Mouse (Mus musculus) Muller cell, postnatal 12 days (primary cell): ENCODE measurements around the gene Htt.

Experiments used
- DNase-seq: peaks from one replicate; pipeline ENCODE4 v3.0.0-alpha.2; 2015; ENCODE audit errors: inconsistent ontology term

Htt gene

DNA sequence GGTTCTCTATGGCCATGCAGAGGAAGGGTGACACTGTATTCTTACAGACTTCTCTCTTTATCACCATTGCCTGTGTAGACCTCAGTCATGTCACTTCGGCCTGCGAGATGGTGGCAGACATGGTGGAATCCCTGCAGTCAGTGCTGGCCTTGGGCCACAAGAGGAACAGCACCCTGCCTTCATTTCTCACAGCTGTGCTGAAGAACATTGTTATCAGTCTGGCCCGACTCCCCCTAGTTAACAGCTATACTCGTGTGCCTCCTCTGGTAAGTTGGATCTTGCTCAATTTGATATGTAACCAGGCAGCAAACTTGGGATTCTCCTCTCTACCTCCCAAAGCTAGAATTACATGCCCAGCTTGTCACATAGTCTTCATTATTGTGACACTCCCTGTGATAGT is 127.7 kb downstream of the Htt start:
- no peak for DNase-seq

DNA sequence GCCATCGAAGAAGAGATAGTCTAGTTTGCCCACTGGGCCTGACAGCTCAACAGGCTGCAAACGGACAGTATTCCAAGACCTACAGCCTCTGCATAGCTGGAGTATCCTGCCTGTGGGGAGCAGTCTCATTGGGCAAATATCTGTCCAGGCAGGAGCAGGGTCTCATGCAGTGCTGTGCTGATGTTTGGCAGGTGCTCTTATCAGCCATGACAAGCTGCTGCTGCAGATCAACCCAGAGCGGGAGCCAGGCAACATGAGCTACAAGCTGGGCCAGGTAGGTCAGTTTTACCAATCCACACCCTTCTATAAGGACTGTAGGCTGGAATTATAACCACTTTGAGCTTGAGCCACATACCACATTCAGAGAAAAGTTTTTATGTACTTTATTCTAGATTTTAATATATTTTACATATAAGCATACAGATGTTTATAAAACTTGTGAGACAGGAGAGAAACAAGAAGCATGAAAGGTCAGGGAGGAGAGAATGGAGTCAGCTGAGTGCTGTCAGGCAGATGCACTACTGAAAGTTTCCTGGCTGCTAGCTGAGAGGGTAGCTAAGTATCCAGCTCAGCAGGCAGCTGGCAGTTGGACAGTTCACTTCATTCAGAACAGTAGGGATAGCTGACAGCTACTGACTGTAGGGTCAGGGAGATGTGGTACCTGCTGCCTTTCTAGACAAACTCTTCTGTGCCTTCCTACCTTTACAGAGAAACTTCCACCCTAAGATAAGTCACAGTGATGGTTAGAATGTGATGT is 135.3 kb downstream of the Htt start:
- no peak for DNase-seq

DNA sequence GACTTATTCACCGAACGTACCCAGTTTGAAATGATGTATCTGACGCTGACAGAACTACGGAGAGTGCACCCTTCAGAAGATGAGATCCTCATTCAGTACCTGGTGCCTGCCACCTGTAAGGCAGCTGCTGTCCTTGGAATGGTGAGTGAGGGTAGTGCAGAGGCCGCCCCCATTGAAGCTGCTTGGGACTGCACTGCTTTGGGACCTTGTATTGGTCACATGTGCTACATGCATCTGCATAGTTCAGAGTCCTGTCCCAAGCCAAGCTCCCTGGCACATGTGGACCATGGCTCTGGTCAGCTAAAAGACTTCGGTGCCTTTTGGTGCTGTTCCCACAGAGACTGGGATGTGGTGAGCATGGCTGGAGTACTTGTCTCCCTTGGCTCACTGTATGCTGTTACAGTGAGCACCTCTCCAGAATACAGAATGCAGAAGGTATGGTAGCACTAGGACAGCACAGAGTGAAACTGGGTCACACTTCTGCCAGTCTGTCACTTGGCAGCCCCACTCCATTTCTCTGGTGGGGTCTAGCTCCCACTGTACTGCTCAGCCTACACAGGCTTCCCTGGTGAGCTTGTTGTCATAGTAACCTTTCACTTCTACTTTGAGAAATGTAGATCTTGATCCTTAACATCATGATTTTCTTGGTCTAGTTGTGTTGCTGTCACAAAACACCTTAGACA is 138.4 kb downstream of the Htt start:
- DNase-seq = no peak

DNA sequence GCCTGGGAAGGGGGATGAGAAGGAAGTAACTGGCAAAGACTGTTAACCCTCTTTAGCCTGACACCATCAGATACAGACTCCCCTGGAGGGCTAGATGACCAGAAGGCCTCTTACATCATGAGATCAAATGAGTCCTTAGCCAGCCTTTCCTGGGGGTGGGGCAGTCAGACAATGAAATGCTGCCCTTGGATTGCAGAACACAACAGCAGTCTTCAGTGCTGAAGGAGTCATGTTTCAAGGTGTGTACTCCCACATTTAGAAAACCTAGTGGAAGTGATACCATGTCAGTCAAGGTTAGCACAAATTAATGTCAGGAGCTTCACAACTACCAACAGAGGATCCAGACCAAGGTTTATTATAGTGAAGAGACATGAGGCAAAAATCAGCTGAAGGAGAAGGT is 140.8 kb downstream of the Htt start:
- no peak for DNase-seq

DNA sequence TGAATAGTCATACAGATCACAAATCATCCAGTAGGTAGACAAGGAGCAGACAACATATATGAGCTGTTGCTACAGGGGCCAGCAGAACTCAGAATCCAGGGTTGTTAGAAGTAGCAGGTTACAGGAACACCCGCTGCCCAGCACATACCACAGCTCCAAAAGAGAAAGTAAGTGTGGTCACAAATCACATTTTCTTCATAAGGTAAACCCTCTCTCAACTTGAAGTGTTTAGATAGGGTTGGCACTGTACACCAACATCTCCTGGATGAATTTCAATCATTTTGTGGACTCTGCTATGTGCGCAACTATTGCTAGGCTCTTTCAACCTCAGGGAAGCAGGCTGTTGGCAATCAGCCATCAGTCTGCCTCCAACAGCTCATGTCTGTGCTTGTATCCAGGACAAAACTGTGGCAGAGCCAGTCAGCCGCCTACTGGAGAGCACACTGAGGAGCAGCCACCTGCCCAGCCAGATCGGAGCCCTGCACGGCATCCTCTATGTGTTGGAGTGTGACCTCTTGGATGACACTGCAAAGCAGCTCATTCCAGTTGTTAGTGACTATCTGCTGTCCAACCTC is 141.4 kb downstream of the Htt start:
- DNase-seq = peak; percentile 61

DNA sequence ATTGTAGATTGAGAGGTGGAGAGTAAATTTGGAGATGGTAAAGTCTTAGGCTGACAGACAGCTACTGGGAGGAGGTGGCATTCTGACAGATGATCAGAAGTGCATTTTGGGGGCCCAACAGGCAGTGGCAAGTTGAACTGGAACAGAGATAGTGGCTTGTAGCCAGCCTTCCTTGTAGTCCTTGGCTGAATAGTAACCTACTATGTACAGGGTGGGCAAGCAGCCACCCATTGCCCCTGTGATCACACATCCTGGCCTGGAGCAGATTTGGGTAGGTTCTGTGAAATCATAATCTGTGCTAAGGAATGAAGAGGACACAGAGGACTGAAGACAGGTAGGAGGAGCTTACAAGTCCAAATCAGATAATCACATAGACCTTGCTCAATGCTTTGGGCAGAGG is 142.9 kb downstream of the Htt start:
- DNase-seq = no peak

DNA sequence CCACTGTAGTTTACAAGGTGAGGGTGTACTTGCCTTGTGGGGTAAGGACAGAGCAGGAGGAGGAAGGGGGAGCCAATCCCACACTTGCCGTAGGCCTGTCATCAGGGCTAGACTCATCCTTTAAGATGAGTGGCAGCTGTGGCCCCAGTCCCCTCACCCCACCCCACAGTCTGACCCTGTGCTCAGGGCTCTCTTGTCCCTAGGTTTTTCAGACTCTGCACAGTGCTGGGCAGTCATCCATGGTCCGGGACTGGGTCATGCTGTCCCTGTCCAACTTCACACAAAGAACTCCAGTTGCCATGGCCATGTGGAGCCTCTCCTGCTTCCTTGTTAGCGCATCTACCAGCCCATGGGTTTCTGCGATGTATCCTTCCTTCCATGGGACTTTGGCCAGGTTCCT is 145.7 kb downstream of the Htt start:
- DNase-seq = no peak

DNA sequence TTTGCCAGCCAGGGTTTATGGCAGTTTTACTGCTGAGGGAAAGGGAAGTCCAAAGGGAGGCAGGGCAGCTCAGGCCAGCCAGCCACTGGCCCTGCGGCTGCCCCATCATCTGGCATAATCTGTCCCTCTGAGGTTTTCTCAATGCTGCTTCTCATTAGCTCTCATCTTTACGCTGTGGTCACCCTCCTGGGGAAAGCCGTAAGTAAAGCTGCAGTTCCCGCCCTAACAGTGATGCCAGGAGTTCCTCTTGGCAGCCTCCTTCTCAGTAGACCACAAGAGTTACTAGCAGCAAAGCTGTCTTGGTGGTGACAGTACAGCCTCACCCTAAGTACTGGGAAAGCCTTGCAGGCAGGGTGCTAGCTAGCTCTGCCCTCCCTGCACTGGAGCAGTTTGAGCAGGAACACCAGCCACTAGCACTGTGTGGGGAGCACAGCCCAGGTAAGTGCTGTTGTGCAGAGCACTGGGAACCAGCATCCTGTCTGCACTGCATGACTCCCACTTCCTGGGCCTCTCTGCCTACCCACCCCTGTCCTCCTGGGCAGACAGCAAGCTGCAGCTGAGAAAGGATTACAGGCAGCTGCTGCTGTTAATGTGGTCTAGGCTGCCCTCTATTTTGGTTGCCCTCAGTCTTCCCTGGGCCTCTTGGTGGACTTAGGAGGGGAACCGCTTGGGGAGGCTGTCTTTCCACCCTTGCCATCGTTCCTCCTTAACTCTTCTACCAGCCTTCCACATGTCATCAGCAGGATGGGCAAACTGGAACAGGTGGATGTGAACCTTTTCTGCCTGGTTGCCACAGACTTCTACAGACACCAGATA is 146.6 kb downstream of the Htt start, which contains the start of gene Msantd1:
TSS of gene Msantd1 (plus strand) at position 103 of the 816 bp plus-strand sequence.
- DNase-seq = peak; percentile 39

DNA sequence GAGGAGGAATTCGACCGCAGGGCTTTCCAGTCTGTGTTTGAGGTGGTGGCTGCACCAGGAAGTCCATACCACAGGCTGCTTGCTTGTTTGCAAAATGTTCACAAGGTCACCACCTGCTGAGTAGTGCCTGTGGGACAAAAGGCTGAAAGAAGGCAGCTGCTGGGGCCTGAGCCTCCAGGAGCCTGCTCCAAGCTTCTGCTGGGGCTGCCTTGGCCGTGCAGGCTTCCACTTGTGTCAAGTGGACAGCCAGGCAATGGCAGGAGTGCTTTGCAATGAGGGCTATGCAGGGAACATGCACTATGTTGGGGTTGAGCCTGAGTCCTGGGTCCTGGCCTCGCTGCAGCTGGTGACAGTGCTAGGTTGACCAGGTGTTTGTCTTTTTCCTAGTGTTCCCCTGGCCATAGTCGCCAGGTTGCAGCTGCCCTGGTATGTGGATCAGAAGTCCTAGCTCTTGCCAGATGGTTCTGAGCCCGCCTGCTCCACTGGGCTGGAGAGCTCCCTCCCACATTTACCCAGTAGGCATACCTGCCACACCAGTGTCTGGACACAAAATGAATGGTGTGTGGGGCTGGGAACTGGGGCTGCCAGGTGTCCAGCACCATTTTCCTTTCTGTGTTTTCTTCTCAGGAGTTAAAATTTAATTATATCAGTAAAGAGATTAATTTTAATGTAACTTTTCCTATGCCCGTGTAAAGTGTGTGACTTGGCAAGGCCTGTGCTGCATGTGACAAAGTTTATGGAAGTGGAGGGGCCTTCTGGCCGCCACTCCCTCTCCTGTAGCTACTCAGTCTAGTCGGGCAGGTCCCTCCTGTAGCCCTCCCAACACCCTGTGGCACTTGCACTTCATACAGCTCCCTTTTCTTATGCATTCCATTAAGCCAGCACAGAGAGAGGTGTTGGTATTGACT is 147.4 kb downstream of the Htt start:
- no peak for DNase-seq

DNA sequence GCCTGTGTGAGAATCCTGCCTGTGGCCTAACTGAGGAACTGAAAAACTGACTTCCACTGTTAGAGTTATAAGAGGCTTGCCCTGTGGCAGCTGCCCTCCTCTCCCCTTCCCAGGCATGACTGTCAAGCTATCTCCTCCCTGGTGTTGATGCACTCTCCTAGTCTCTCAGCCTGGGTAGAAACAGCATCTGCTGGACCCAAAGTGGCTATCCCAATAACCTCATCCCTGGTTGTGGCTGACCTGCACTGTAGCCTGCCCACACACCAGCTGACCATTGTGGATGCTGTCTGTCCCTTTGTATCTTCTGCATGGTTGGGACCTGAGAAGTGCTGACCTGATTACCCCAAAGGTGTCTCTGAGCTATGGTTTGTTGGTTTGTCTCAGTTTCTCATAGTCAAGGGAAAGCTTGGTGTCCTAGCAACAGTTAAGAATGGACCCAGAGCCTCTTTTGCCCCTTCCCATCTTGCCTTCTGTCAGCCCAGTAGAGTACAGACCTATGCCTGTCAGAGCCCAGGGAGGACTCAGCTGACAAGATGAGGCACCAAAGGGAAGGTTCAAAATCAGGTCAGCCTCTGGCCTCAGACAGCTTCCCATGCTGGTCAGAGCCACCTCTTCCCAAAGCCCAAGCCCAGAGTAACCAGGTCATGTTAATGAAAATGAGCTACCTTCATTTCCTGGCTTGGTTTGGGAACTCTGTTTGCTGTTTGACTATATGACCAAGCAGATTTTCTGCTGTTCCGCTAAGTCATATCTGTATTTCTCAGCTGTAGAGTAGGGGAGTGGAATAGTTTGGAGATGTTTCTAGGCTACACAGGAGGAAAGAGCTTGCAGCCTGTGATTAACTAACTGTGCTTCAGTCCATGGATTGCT is 148.3 kb downstream of the Htt start:
- DNase-seq = no peak

DNA sequence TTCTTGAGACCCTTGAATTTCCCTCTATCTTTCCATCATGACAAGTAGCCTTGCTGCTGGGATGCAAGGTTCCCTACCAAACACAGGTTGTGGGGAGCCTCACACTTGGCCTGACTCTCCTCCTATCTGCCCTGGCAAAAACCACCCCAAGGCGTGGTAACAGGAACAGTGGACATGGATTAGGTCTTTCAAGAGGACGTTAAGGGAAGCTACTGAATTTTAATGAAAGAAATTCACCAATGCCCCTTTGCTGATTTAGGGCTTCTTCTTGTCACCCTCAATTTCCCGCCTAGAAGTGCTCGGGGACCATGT is 148.9 kb downstream of the Htt start:
- no peak for DNase-seq

DNA sequence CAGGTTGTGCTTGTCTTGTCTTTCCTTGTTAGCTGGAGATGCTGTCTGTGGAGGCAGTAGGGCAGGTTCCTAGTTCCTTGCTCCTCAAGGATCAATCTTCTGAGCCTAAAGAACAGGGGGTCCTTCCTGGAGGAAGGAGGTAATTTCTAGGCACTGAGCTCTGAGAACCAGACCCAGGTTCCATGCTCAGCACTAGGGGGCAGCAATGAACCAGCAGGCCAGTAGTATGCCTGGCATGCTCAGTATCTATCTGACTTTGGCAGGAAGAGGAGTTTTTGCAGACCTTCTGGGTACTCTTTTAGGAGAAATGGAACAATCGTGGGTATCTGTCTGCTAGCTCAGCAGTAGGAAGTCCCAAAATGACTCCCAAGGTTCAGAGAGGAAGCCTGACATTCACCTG is 154.3 kb downstream of the Htt start:
- peak; percentile 41 for DNase-seq

DNA sequence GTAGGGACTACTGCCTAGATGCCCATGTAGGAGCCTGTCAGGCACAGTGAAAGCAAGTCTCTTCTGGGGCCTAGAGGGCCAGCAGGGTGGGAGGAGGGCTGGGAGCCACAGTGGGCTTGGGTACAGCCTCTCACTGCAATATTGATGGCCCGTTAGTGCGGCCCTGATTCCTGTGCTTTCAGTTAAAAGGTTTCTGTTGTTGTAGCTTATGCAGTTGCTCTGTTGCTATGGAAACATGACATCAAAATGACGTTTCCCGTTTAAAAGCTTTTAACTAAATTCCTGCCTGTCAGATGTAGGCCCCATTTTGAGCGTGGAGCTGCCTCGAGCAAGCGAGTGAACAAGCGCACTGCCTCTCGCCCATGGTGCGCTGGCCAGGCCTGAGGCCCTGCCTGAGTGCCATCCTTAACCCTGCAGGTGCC is 155.7 kb downstream of the Htt start:
- DNase-seq = no peak

DNA sequence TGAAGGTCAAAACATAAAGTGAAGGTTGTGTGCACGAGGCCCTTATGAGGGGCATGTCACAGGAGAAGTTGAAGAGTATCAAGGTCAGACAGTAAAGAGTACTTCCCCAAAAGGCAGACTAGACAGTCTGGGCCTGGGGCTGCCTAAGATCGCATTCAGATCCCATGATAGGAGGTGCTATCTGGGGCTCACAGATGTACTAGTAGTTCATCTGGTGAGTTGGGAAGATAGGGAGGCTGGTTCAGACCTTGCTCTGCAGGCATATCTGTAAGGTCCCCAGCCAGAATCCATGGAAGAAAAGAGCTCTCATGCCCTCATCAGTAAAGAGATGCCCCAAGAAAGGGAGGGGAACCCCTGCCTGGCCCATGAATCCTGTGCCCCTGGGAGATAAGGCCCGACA is 157.2 kb downstream of the Htt start:
- DNase-seq = no peak

DNA sequence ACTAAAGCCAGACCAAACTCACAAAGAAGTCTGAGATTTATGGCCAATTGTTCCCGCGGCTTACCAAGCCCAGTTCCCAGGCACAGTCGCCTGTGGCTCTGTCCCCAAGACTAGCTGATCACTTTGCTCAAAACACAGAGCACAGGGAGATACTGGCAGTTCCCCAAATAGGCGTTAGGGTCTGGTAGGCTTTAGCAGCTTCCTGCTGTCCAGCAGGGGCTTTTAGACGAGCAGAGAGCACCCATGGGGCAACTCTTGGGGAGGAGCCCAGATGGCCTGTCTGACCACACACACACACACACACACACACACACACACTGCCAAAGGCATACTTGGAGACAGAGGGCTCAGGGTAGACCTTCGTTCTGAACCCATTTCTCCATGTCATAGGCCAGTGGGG is 161.0 kb downstream of the Htt start:
- DNase-seq = no peak

DNA sequence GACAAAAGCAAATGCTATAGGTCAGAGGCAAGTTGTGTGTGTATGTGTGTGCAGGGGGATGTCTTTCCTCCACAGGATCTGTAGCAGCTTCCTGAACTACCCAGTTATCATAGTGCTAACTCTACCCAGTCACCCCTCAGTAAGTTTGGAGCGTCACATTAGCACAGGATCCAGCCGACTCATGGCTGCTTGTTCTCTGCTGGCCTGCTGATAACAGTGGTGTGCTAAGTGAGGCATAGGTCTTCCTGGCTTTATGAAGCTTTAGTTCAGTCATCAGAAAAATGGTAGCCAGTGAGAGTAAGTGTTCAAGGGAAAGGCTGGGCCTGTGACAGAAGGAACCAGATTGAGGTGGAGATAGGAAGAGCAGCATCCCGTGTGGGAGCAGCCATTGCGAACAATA is 162.4 kb downstream of the Htt start:
- DNase-seq = no peak

DNA sequence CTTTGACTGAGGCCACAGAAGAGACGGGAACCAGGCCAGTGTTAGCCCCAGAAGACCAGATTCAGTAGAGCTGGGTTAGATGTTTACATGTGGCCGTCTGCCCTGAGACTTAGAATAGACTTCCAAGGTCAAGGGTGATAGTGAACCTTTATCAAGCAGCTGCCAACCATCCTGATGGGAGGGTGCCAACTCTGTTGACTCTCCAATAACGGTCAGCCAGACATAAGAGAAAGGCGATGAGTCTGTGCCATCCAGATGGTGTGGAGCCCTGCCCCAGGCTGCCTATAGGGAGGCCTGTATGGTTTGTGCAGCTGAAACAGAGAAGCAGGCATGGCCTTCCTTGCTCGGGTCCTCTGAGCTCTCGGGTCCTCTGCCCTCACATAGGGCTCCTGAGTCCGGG is 163.0 kb downstream of the Htt start:
- DNase-seq = no peak

DNA sequence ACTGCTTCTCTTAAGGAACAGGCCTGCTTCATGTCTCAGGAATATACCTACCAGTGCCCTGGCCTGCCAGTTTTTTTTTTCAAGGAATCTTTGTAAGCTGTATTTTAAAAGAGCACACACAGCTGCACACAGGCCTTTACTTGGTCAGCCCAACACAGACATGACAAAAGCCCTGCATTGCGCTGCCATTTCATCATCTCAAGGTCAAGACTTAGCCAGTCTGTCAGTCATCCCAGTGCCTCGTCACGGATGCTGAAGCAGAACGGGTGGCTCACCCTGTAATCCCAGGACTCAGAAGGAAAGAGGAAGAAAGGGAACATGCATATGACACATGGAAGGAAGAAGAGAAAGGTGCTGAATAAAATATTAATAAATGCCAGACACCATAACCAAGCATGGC is 166.1 kb downstream of the Htt start:
- DNase-seq = no peak

DNA sequence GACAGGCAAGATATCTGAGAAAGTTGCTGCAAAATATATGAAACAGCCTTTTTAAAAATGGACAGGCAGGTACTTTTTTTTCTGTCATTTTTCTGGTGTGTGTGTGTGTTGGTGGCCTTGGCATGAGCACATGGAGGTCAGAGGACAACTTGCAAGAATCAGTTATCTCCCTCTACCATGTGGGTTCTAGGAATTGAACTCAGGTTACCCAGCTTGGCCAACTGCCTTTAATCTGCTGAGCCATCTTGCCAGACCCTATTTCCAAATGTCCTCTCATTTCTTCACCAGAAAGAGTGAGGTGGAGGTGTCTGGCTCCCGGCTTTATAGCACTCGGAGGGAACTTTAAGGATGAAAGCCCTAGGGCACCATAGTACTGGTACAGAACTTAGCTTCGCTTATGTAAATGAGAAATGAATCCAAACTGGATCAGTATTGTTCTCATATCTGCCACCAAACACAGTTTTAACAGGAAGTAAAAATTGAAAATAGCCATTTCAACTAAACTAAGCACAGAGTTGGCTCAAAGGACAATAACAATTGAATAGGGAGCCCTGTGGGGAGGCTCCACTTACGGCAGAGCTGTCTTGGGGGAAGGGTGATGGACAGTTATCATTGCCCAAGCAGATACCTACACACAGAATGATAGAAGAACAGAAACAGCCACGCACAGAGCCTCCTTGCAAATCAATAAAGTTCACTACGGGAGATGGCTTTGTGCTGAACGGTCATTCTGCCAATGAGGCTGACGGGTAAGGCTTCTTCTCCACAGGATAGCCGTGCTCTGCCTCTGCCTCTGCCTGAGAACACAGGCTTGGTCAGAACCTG is 168.8 kb downstream of the Htt start:
- DNase-seq = no peak

DNA sequence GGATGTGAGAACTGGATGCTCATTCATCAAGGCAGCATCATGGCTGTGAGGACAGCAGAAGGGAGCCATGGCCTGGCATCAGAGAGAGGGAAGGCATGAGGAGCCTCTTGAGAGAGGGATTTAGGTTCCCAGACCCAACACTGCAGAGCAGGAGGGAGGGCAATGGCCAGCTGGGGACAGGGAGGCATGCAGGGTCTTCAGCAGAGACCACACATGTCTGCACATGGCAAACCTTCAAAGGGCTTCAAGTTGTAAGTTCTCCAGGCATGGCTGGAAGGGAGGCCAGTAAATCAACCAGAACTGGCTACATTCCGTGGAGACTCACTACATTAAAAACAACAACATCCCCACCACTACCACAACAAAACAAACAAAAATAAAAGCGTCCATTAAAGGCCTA is 169.6 kb downstream of the Htt start:
- DNase-seq = no peak
